Mouse (Mus musculus) bone marrow macrophage, adult 2 months (primary cell): ENCODE measurements around the gene Slc4a1.

Source experiments
- CTCF ChIP-seq: IDR thresholded peaks from 2 replicates; pipeline ENCODE4 v1.5.1; 2012; ENCODE audit warnings: low read depth, mild to moderate bottlenecking, low read length, moderate library complexity
- POLR2A ChIP-seq: IDR thresholded peaks from 2 replicates; pipeline ENCODE4 v1.6.1; 2012; ENCODE audit warnings: mild to moderate bottlenecking, low read depth, low read length, borderline replicate concordance

- TF ChIP-seq CTCF (no peak), POLR2A (no peak)
Measured at GRCm38 (mm10) chr11:102386121-102386520, 20.1 kb upstream of the Slc4a1 start.
